Comparison of ENCODE assay signal across 8 mouse cellular contexts in genomic region chr7:30954971-30955520, GRCm38 (mm10). TPM values are rescaled to one million over a fixed set of nuclear protein-coding genes. Genes with fewer than 3 reads are reported as not detected.
A peak's percentile ranks its signal among the peaks of the same experiment; 100 is the strongest.
DNase-seq lines count a peak whose midpoint lies in the region; ATAC-seq and TF ChIP-seq lines count a peak whose summit lies in the region.

No protein-coding gene starts in this region.

- peaks cover 12% of the 10 kb centered on the region for H3K4me1 ChIP-seq in embryonic facial prominence, embryonic 14.5 days (ENCODE audit: control insufficient read depth, insufficient read depth, low read length)
- peaks cover 15% of the 10 kb centered on the region for H3K4me1 ChIP-seq in hindbrain, postnatal 0 days (ENCODE audit: insufficient read depth, low read length)
- peaks cover 24% of the 10 kb centered on the region for H3K4me1 ChIP-seq in midbrain, embryonic 16.5 days (ENCODE audit: control insufficient read depth, insufficient read depth, low read length)

- ATAC-seq in embryonic facial prominence, embryonic 14.5 days (ENCODE audit: low read depth) = no peak
- no peak for ATAC-seq in hindbrain, postnatal 0 days
- no peak for ATAC-seq in midbrain, embryonic 16.5 days
- ATAC-seq in inflammation-experienced regulatory T-cells, adult 6 months = no peak

- peak overlapping the region; percentile 62 for H3K4me3 ChIP-seq in layer of hippocampus, adult 2 months
- peak overlapping the region; percentile 96 for H3K4me3 ChIP-seq in embryonic facial prominence, embryonic 14.5 days (ENCODE audit: low read depth, low read length)
- peak overlapping the region; percentile 74; the same call in 1 of the 2 replicates for H3K4me3 ChIP-seq in hindbrain, postnatal 0 days (ENCODE audit: low read length)
- H3K4me3 ChIP-seq in midbrain, embryonic 16.5 days (ENCODE audit: low read depth, low read length) = peak overlapping the region; percentile 90

- peak overlapping the region; percentile 99 for H3K9ac ChIP-seq in embryonic facial prominence, embryonic 14.5 days (ENCODE audit: low read depth, low read length)
- peak overlapping the region; percentile 98; the same call in 1 of the 2 replicates for H3K9ac ChIP-seq in hindbrain, postnatal 0 days (replicated peaks; ENCODE audit: low read length)
- peak overlapping the region; percentile 99 for H3K9ac ChIP-seq in midbrain, embryonic 16.5 days (ENCODE audit: low read depth, low read length)

- no peaks in the 10 kb centered on the region for H3K9me3 ChIP-seq in embryonic facial prominence, embryonic 14.5 days (ENCODE audit: control insufficient read depth, low read length)
- H3K9me3 ChIP-seq in hindbrain, postnatal 0 days (ENCODE audit: low read length) = no peaks in the 10 kb centered on the region
- H3K9me3 ChIP-seq in midbrain, embryonic 16.5 days (replicated peaks; ENCODE audit: control insufficient read depth, low read length, poor library complexity, severe bottlenecking) = no peaks in the 10 kb centered on the region

- no peak for TF ChIP-seq CTCF in layer of hippocampus, adult 2 months (conservative IDR thresholded peaks at IDR 0.05)
- TF ChIP-seq CTCF in hindbrain, postnatal 0 days (IDR thresholded peaks at IDR 0.05; ENCODE audit: low read depth) = no peak

- H3K27me3 ChIP-seq in embryonic facial prominence, embryonic 14.5 days (replicated peaks; ENCODE audit: control insufficient read depth, insufficient read depth, low read length) = no peaks in the 10 kb centered on the region
- H3K27me3 ChIP-seq in hindbrain, postnatal 0 days (ENCODE audit: insufficient read depth, low read length) = no peaks in the 10 kb centered on the region
- H3K27me3 ChIP-seq in midbrain, embryonic 16.5 days (ENCODE audit: control insufficient read depth, insufficient read depth, low read depth, low read length) = no peaks in the 10 kb centered on the region

- DNase-seq in layer of hippocampus, adult 2 months (ENCODE audit: low spot score in 2 of 2) = no peak
- no peak for DNase-seq in layer of hippocampus, postnatal 25 days (ENCODE audit: extremely low spot score in 1 of 2, low spot score in 1 of 2)
- no peak for DNase-seq in embryonic facial prominence, embryonic 14.5 days (ENCODE audit: low spot score)
- no peak for DNase-seq in hindbrain, postnatal 0 days (ENCODE audit: low spot score)
- no peak for DNase-seq in natural killer cell, adult 2 months (ENCODE audit: low spot score in 2 of 2)
- DNase-seq in gastrocnemius, postnatal 14 days = no peak

- H3K36me3 ChIP-seq in embryonic facial prominence, embryonic 14.5 days (ENCODE audit: control insufficient read depth, insufficient read depth, low read length) = peaks cover 66% of the 10 kb centered on the region
- H3K36me3 ChIP-seq in hindbrain, postnatal 0 days (ENCODE audit: insufficient read depth, low read length) = peaks cover 31% of the 10 kb centered on the region
- peaks cover 22% of the 10 kb centered on the region for H3K36me3 ChIP-seq in midbrain, embryonic 16.5 days (ENCODE audit: control insufficient read depth, insufficient read depth, low read length)

- peak overlapping the region; percentile 79 for H3K4me2 ChIP-seq in embryonic facial prominence, embryonic 14.5 days (ENCODE audit: low read depth, low read length)
- peak overlapping the region; percentile 86 for H3K4me2 ChIP-seq in hindbrain, postnatal 0 days (ENCODE audit: low read depth, low read length)
- peak overlapping the region; percentile 94 for H3K4me2 ChIP-seq in midbrain, embryonic 16.5 days (ENCODE audit: low read length)

- WGBS in embryonic facial prominence, embryonic 14.5 days = 84% methylated on average over 12 of the region's 12 CpGs
- 80% methylated on average over 12 of the region's 12 CpGs for WGBS in hindbrain, postnatal 0 days
- WGBS in midbrain, embryonic 16.5 days = 88% methylated on average over 12 of the region's 12 CpGs

- intact Hi-C loops in gastrocnemius, postnatal 14 days (cut with DNase I; ENCODE audit: low total_unique reads) = no loop called here

- peak overlapping the region; percentile 98 for H3K27ac ChIP-seq in layer of hippocampus, adult 2 months
- no peak overlapping the region for H3K27ac ChIP-seq in embryonic facial prominence, embryonic 14.5 days (replicated peaks; ENCODE audit: low read depth, low read length)
- H3K27ac ChIP-seq in hindbrain, postnatal 0 days = no peak overlapping the region
- H3K27ac ChIP-seq in midbrain, embryonic 16.5 days (ENCODE audit: low read length) = peak overlapping the region; percentile 99

RNA-seq across cellular contexts. Expression of gene Usf2, which starts 1.6 kb away (rescaled TPM):
- total RNA-seq in layer of hippocampus, adult 2 months (2021) = 100 to 1,000 TPM; 134 to 137 TPM
- 100 to 1,000 TPM; 124 to 126 TPM for total RNA-seq in layer of hippocampus, postnatal 25 days (2021)
- 18.3 and 23.8 TPM in 2 replicates for polyA plus RNA-seq in embryonic facial prominence, embryonic 14.5 days (2014; fragmentation: Nextera tagmentation; extraction: Ambion mirVana)
- 103 and 114 TPM in 2 replicates for total RNA-seq in hindbrain, postnatal 0 days (2014; rRNA removed)
- 27.1 and 28.0 TPM in 2 replicates for polyA plus RNA-seq in hindbrain, postnatal 0 days (2015; fragmentation: Nextera tagmentation; extraction: Ambion mirVana)
- polyA plus RNA-seq in midbrain, embryonic 16.5 days (2015; fragmentation: Nextera tagmentation; extraction: Ambion mirVana) = 28.6 and 29.6 TPM in 2 replicates
- polyA plus RNA-seq in inflammation-experienced regulatory T-cells, adult 6 months (2017; shearing (Covaris generic)) = 10 to 100 TPM in 2 of 3 experiments, 1 to 10 TPM in 1; 8.8 to 18.8 (median 13.6) TPM
- total RNA-seq in gastrocnemius, postnatal 14 days (2021) = 10 to 100 TPM; 68.9 to 70.5 TPM

RNA-seq across cellular contexts. Expression of gene Hamp, which starts 11.2 kb away (rescaled TPM):
- not detected for total RNA-seq in layer of hippocampus, adult 2 months (2021)
- total RNA-seq in layer of hippocampus, postnatal 25 days (2021) = not detected
- polyA plus RNA-seq in embryonic facial prominence, embryonic 14.5 days (2014; fragmentation: Nextera tagmentation; extraction: Ambion mirVana) = not detected in 2 replicates
- not detected in 2 replicates for total RNA-seq in hindbrain, postnatal 0 days (2014; rRNA removed)
- polyA plus RNA-seq in hindbrain, postnatal 0 days (2015; fragmentation: Nextera tagmentation; extraction: Ambion mirVana) = not detected in 2 replicates
- not detected in 2 replicates for polyA plus RNA-seq in midbrain, embryonic 16.5 days (2015; fragmentation: Nextera tagmentation; extraction: Ambion mirVana)
- not detected for polyA plus RNA-seq in inflammation-experienced regulatory T-cells, adult 6 months (2017; shearing (Covaris generic))
- not detected for total RNA-seq in gastrocnemius, postnatal 14 days (2021)

RNA-seq across cellular contexts. Expression of gene Lsr, which starts 18.2 kb away (rescaled TPM):
- 1 to 10 TPM; 7.5 to 8.6 TPM for total RNA-seq in layer of hippocampus, adult 2 months (2021)
- 1 to 10 TPM; 6.3 to 8.4 TPM for total RNA-seq in layer of hippocampus, postnatal 25 days (2021)
- 22.7 and 26.0 TPM in 2 replicates for polyA plus RNA-seq in embryonic facial prominence, embryonic 14.5 days (2014; fragmentation: Nextera tagmentation; extraction: Ambion mirVana)
- 22.8 and 28.8 TPM in 2 replicates for total RNA-seq in hindbrain, postnatal 0 days (2014; rRNA removed)
- polyA plus RNA-seq in hindbrain, postnatal 0 days (2015; fragmentation: Nextera tagmentation; extraction: Ambion mirVana) = 25.3 and 25.5 TPM in 2 replicates
- polyA plus RNA-seq in midbrain, embryonic 16.5 days (2015; fragmentation: Nextera tagmentation; extraction: Ambion mirVana) = 16.7 and 19.0 TPM in 2 replicates
- 1 to 10 TPM; 1.1 to 2.1 (median 1.4) TPM for polyA plus RNA-seq in inflammation-experienced regulatory T-cells, adult 6 months (2017; shearing (Covaris generic))
- total RNA-seq in gastrocnemius, postnatal 14 days (2021) = under 1 TPM; 0.35 to 0.47 TPM

RNA-seq across cellular contexts. Expression of gene Fam187b, which starts 18.5 kb away (rescaled TPM):
- total RNA-seq in layer of hippocampus, adult 2 months (2021) = not detected
- under 1 TPM; 0.22 to 0.45 TPM for total RNA-seq in layer of hippocampus, postnatal 25 days (2021)
- 1.6 and 2.3 TPM in 2 replicates for polyA plus RNA-seq in embryonic facial prominence, embryonic 14.5 days (2014; fragmentation: Nextera tagmentation; extraction: Ambion mirVana)
- 0.16 and 2.0 TPM in 2 replicates for total RNA-seq in hindbrain, postnatal 0 days (2014; rRNA removed)
- 0.77 and 0.89 TPM in 2 replicates for polyA plus RNA-seq in hindbrain, postnatal 0 days (2015; fragmentation: Nextera tagmentation; extraction: Ambion mirVana)
- polyA plus RNA-seq in midbrain, embryonic 16.5 days (2015; fragmentation: Nextera tagmentation; extraction: Ambion mirVana) = 0.60 and 0.84 TPM in 2 replicates
- polyA plus RNA-seq in inflammation-experienced regulatory T-cells, adult 6 months (2017; shearing (Covaris generic)) = 1 to 10 TPM in 1 of 3 experiments, under 1 TPM in 2; 0.55 to 1.0 (median 0.96) TPM
- under 1 TPM in 1 of 2 experiments, not detected in 1; 0.23 TPM for total RNA-seq in gastrocnemius, postnatal 14 days (2021)

RNA-seq across cellular contexts. Expression of gene Hamp2, which starts 30.6 kb away (rescaled TPM):
- not detected for total RNA-seq in layer of hippocampus, adult 2 months (2021)
- total RNA-seq in layer of hippocampus, postnatal 25 days (2021) = not detected
- 0.97 TPM in 1 of 2 replicates, not detected in the other for polyA plus RNA-seq in embryonic facial prominence, embryonic 14.5 days (2014; fragmentation: Nextera tagmentation; extraction: Ambion mirVana)
- not detected in 2 replicates for total RNA-seq in hindbrain, postnatal 0 days (2014; rRNA removed)
- not detected in 2 replicates for polyA plus RNA-seq in hindbrain, postnatal 0 days (2015; fragmentation: Nextera tagmentation; extraction: Ambion mirVana)
- not detected in 2 replicates for polyA plus RNA-seq in midbrain, embryonic 16.5 days (2015; fragmentation: Nextera tagmentation; extraction: Ambion mirVana)
- not detected for polyA plus RNA-seq in inflammation-experienced regulatory T-cells, adult 6 months (2017; shearing (Covaris generic))
- not detected for total RNA-seq in gastrocnemius, postnatal 14 days (2021)

Comparison
In these comparisons a context has a peak if more than half of its experiments do, and no peak if none do; other contexts are left out.
1. H3K27ac ChIP-seq: peak in layer of hippocampus, adult 2 months (single experiment) and midbrain, embryonic 16.5 days (single experiment); none in embryonic facial prominence, embryonic 14.5 days (single experiment) and hindbrain, postnatal 0 days (single experiment).
2. RNA of gene Lsr, which starts 18.2 kb away (total RNA-seq): 22.8 to 28.8 TPM in hindbrain, postnatal 0 days, 7.5 to 8.6 TPM in layer of hippocampus, adult 2 months and 6.3 to 8.4 TPM in layer of hippocampus, postnatal 25 days; 0.35 to 0.47 TPM in gastrocnemius, postnatal 14 days; every median in the first group is over 4 times any median in the second.
3. Peak in every context shown above with its lines, with median percentiles within 50 percentile points of each other: H3K4me3 ChIP-seq, H3K4me2 ChIP-seq and H3K9ac ChIP-seq.